Mouse (Mus musculus): ENCODE measurements around the gene Cdhr2.

Gene Cdhr2

GRCm38 (mm10) chr13:54693558-54694347 lies 7.5 kb upstream of the Cdhr2 start, which contains the start of gene Rnf44:
Rnf44 (minus strand) TSS chr13:54693907.
- DNase-seq (ENCODE audit: low spot score) = peak; percentile 98

GRCm38 (mm10) chr13:54694348-54695060 lies 6.8 kb upstream of the Cdhr2 start:
- peak; percentile 84 for DNase-seq (ENCODE audit: low spot score)

GRCm38 (mm10) chr13:54695479-54696230 lies 5.6 kb upstream of the Cdhr2 start:
- DNase-seq (ENCODE audit: low spot score) = no peak

DNA sequence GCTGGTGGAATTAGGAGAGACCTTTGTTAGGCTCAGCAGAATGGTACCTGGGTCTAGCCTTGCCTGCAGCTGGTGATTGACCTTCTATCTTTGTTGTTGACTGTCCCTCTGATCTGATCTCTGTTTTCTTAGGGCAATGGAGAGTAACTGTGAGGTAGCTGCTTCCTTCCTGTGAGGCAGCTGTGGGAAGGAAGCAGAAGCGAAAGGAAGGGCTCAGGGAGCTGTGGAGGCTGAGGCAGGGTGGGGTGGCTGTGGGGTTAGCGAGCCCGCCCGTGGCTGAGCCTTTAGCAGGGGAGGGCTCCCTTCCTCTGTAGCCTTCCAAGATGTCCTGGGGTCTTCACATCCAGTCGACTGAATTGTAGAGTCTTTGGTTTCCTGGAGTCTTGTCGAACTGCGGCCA lies 1.2 kb downstream of the Cdhr2 start:
- no peak for DNase-seq (ENCODE audit: low spot score)

- no peak for DNase-seq (ENCODE audit: low spot score)
Observed at GRCm38 (mm10) chr13:54704890-54705289, 3.6 kb downstream of the Cdhr2 start.

GRCm38 (mm10) chr13:54710866-54711265 lies 9.6 kb downstream of the Cdhr2 start:
- no peak for DNase-seq (ENCODE audit: low spot score)

DNA sequence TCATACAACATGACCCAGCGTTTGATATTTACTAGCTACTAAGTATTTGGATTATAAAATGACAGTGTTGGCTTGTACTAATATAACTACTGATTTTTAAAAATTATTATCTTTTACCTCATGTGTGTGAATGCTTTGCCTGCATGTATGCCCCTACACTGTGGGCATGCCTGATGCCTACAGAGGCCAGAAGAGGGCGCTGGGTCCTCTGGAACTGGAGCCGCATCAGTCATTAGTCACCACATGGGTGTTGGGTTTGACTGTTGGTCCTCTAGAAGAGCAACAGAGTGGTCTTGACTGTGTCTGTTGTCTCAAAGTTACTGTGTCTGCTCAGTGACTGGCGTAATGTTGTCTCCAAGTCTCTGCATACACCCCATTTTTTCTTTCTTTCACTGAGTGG lies 13.1 kb downstream of the Cdhr2 start:
- DNase-seq (ENCODE audit: low spot score) = no peak

- no peak for DNase-seq (ENCODE audit: low spot score)
Observed at GRCm38 (mm10) chr13:54714996-54715395, 13.7 kb downstream of the Cdhr2 start.

DNA sequence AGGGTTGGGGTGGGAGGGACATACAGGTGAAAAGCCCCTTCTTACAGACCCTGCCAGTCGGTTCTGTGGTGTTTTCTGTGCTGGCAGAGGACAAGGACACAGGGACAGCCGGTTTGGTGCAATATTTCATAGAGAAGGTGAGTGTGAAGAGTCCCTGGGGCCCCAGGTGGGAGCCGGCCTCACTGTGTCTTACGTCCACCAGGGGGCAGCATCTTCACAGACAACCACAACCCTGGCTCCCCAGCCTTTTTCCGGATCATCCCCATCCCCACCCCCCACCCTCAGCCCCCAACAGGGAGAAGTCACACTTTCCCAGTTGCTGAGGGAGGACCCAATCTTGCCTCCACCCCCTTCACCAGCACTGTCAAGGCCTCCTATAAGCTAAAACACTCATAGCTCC lies 15.7 kb downstream of the Cdhr2 start:
- DNase-seq (ENCODE audit: low spot score) = no peak

- DNase-seq (ENCODE audit: low spot score) = no peak
Observed at GRCm38 (mm10) chr13:54723143-54723542, 21.9 kb downstream of the Cdhr2 start.

DNA sequence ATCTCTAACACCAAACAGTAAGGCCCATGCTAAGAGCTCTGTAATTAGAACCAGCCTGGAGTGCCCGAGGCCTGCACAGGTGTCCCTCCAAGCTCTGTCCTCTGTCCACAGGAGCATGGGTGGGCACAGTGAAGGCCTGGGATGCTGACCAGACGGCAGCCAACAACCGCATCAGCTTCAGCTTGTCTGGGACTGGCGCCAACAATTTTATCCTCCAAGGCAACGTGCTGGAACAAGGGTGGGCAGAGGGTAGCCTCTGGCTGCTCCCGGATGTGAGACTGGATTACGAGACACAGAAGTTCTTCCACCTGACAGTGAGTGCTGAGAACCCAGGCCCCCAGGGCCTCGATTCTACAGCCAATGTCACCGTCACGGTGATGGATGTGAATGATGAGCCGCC lies 24.9 kb downstream of the Cdhr2 start:
- DNase-seq (ENCODE audit: low spot score) = no peak

- no peak for DNase-seq (ENCODE audit: low spot score)
Observed at GRCm38 (mm10) chr13:54736931-54737330, 35.7 kb downstream of the Cdhr2 start.

- no peak for DNase-seq (ENCODE audit: low spot score)
Observed at GRCm38 (mm10) chr13:54737488-54738212, 36.4 kb downstream of the Cdhr2 start.

GRCm38 (mm10) chr13:54738213-54738601 lies 36.9 kb downstream of the Cdhr2 start:
- no peak for DNase-seq (ENCODE audit: low spot score)

- no peak for DNase-seq (ENCODE audit: low spot score)
Observed at GRCm38 (mm10) chr13:54746110-54746509, 44.8 kb downstream of the Cdhr2 start.

DNA sequence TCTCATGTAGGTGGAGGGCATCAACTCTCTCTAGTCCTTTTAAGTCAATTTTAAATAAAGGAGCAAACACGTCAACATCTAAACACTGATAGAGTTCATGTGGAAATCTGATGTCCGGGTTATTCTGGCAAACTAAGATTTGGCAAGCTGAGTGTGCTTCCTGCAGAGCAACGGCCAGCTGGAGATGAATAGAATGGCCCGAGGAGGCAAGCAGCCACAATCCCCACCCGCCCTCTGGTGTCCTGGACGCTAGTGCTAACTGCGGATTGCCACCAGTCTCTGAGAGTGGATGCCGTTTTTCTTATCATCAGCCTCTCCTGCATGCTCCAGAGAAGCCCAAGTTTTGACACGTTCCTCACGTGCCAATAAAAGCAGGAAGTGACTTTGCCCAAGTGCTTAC lies 45.6 kb downstream of the Cdhr2 start:
- no peak for DNase-seq (ENCODE audit: low spot score)

DNA sequence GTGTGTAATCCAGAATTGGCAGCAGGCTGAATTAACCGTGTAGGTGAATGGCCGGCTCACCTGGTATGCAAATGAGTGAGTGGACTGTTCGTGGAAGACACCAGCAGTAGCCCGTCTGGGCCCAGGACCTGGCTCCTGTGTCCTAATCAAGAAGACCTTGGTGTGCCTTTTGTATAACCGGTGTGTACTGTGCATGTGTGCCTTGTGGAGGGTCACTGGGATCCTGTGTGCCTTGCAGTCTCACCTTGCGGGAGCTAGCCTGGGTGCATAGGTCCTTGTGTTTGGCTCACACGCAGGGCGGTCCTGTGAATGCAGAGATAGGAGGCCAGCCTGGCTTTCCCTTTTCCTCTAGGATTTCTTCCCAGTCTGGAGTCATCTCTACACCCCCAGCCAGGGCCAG lies 46.9 kb downstream of the Cdhr2 start:
- no peak for DNase-seq (ENCODE audit: low spot score)

DNA sequence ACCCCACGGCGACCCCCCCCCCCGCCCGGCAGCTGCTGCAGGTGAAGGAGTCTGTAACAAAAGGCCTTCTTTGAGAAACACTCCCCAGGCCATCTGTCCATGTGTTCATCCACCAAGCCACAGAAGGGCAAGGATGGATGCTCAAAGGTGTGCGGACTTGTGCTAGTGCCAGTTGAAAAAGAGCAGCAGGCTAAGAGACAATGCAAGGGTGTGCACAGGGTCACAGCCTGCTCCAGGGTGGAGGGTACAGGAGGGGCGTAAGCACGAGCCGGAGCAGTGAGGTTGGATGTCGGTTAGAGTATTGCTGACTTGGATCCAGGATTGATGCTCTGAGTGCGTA lies 47.4 kb downstream of the Cdhr2 start:
- DNase-seq (ENCODE audit: low spot score) = no peak

GRCm38 (mm10) chr13:54749061-54749863 lies 48.0 kb downstream of the Cdhr2 start:
- no peak for DNase-seq (ENCODE audit: low spot score)

- no peak for DNase-seq (ENCODE audit: low spot score)
Observed at GRCm38 (mm10) chr13:54749864-54750411, 48.7 kb downstream of the Cdhr2 start, which contains the start of gene Gprin1. Gprin1 (minus strand) TSS chr13:54749874.

GRCm38 (mm10) chr13:54750699-54751098 lies 49.4 kb downstream of the Cdhr2 start:
- DNase-seq (ENCODE audit: low spot score) = no peak
